Comparison of ENCODE assay signal across 9 mouse cellular contexts in genomic region chr8:85380824-85381209, GRCm38 (mm10). TPM values are rescaled to one million over a fixed set of nuclear protein-coding genes. Genes with fewer than 3 reads are reported as not detected.
DNase-seq lines count a peak whose midpoint lies in the region; ATAC-seq and TF ChIP-seq lines count a peak whose summit lies in the region.
"Had no signal": no experiment of that assay in that cellular context is flagged by ENCODE, and none has a peak within 500 bp of the region (broad histone marks: within the 10 kb centered on the region; RNA-seq: fewer than 3 reads in every experiment).

No protein-coding gene starts in this region.

- H3K4me2 ChIP-seq in stomach, embryonic 14.5 days (replicated peaks; ENCODE audit: low read depth, low read length) = no peak overlapping the region
- H3K4me2 ChIP-seq in stomach, postnatal 0 days (replicated peaks; ENCODE audit: low read depth) = no peak overlapping the region
- H3K4me2 ChIP-seq in heart, embryonic 12.5 days = peak overlapping the region; percentile 61

- no peak for TF ChIP-seq EP300 in stomach, postnatal 0 days (optimal IDR thresholded peaks at IDR 0.05)

- peak overlapping the region; percentile 21; the same call in 1 of the 2 replicates for H3K27ac ChIP-seq in stomach, embryonic 14.5 days (ENCODE audit: low read length)
- H3K27ac ChIP-seq in stomach, postnatal 0 days (replicated peaks) = no peak overlapping the region
- peak overlapping the region; percentile 97 for H3K27ac ChIP-seq in heart, embryonic 12.5 days (ENCODE audit: poor library complexity, severe bottlenecking)
- H3K27ac ChIP-seq in limb, embryonic 10.5 days = peak overlapping the region; percentile 8; the same call in 1 of the 2 replicates

- WGBS in stomach, embryonic 14.5 days = 33% methylated on average over 8 of the region's 8 CpGs
- 36% methylated on average over 8 of the region's 8 CpGs for WGBS in stomach, postnatal 0 days
- WGBS in heart, embryonic 12.5 days = 2% methylated on average over 8 of the region's 8 CpGs
- WGBS in limb, embryonic 10.5 days = 67% methylated on average over 8 of the region's 8 CpGs

- H3K4me1 ChIP-seq in stomach, embryonic 14.5 days (ENCODE audit: control insufficient read depth, insufficient read depth, low read length) = peaks cover 17% of the 10 kb centered on the region; the same call in 1 of the 2 replicates
- peaks cover 6% of the 10 kb centered on the region; the same call in 1 of the 2 replicates for H3K4me1 ChIP-seq in stomach, postnatal 0 days (replicated peaks; ENCODE audit: control insufficient read depth, insufficient read depth)
- H3K4me1 ChIP-seq in heart, embryonic 12.5 days (replicated peaks) = peaks cover 76% of the 10 kb centered on the region
- H3K4me1 ChIP-seq in limb, embryonic 10.5 days = peaks cover 23% of the 10 kb centered on the region

- no peak overlapping the region for H3K9ac ChIP-seq in stomach, embryonic 14.5 days (replicated peaks; ENCODE audit: low read depth, low read length)
- H3K9ac ChIP-seq in stomach, postnatal 0 days (ENCODE audit: low read length) = no peak overlapping the region
- H3K9ac ChIP-seq in heart, embryonic 12.5 days = peak overlapping the region; percentile 62

- no peak for DNase-seq in stomach, postnatal 0 days (ENCODE audit: low spot score)
- DNase-seq in limb, embryonic 10.5 days (ENCODE audit: low spot score) = no peak
- no peak for DNase-seq in cerebellum, postnatal 25 days
- no peak for DNase-seq in cerebellum, adult 18-20 months
- DNase-seq in thymus, adult 18-20 months = no peak

- no peaks in the 10 kb centered on the region for H3K9me3 ChIP-seq in stomach, embryonic 14.5 days (ENCODE audit: control insufficient read depth, low read depth, low read length)
- no peaks in the 10 kb centered on the region for H3K9me3 ChIP-seq in stomach, postnatal 0 days (ENCODE audit: control insufficient read depth, low read length)
- H3K9me3 ChIP-seq in heart, embryonic 12.5 days (replicated peaks) = no peaks in the 10 kb centered on the region
- H3K9me3 ChIP-seq in limb, embryonic 10.5 days (replicated peaks) = no peaks in the 10 kb centered on the region

- TF ChIP-seq CTCF in stomach, postnatal 0 days (IDR thresholded peaks at IDR 0.05; ENCODE audit: low read depth) = no peak

- H3K36me3 ChIP-seq in stomach, embryonic 14.5 days (ENCODE audit: control insufficient read depth, insufficient read depth, low read length) = no peaks in the 10 kb centered on the region
- no peaks in the 10 kb centered on the region for H3K36me3 ChIP-seq in stomach, postnatal 0 days (ENCODE audit: control insufficient read depth, insufficient read depth, low read length)
- H3K36me3 ChIP-seq in heart, embryonic 12.5 days = no peaks in the 10 kb centered on the region
- H3K36me3 ChIP-seq in limb, embryonic 10.5 days = no peaks in the 10 kb centered on the region

- no peaks in the 10 kb centered on the region for H3K27me3 ChIP-seq in stomach, embryonic 14.5 days (ENCODE audit: control insufficient read depth, insufficient read depth, low read length)
- no peaks in the 10 kb centered on the region for H3K27me3 ChIP-seq in stomach, postnatal 0 days (ENCODE audit: control insufficient read depth, insufficient read depth, low read length)
- no peaks in the 10 kb centered on the region for H3K27me3 ChIP-seq in heart, embryonic 12.5 days (replicated peaks)
- H3K27me3 ChIP-seq in limb, embryonic 10.5 days (ENCODE audit: low read depth, poor library complexity, severe bottlenecking) = no peaks in the 10 kb centered on the region
- H3K27me3 ChIP-seq: Patski had no signal

- ATAC-seq in stomach, embryonic 14.5 days (ENCODE audit: insufficient number of reproducible peaks, insufficient read depth, low FRiP score, low read depth) = peak; percentile 70; the same call in 1 of the 2 replicates
- no peak; the same call in 1 of the 2 replicates for ATAC-seq in stomach, postnatal 0 days (ENCODE audit: low FRiP score, low TSS enrichment)
- peak; percentile 91 for ATAC-seq in heart, embryonic 12.5 days (ENCODE audit: insufficient number of reproducible peaks, low FRiP score)
- ATAC-seq in megakaryocyte-erythroid progenitor cell, adult 5-6 weeks (replicated peaks; ENCODE audit: low FRiP score, low TSS enrichment, poor library complexity, severe bottlenecking) = peak; percentile 83
- ATAC-seq: Patski had no signal

- no peak overlapping the region for H3K4me3 ChIP-seq in stomach, embryonic 14.5 days (ENCODE audit: low read depth, low read length)
- no peak overlapping the region for H3K4me3 ChIP-seq in stomach, postnatal 0 days (ENCODE audit: low read depth, low read length)
- peak overlapping the region; percentile 40 for H3K4me3 ChIP-seq in heart, embryonic 12.5 days
- H3K4me3 ChIP-seq in limb, embryonic 10.5 days = no peak overlapping the region

RNA-seq across cellular contexts. Expression of gene Mylk3, which starts 5.3 kb away (rescaled TPM):
- 0.55 and 0.95 TPM in 2 replicates for polyA plus RNA-seq in stomach, embryonic 14.5 days (2014; fragmentation: Nextera tagmentation; extraction: Ambion mirVana)
- polyA plus RNA-seq in stomach, postnatal 0 days (2015; fragmentation: Nextera tagmentation; extraction: Ambion mirVana) = 0.10 and 0.13 TPM in 2 replicates
- polyA plus RNA-seq in heart, embryonic 12.5 days (2016; fragmentation: Nextera tagmentation; extraction: Ambion mirVana) = 211 and 224 TPM in 2 replicates
- polyA plus RNA-seq in limb, embryonic 10.5 days (2016; fragmentation: Nextera tagmentation; extraction: Ambion mirVana) = 0.93 TPM in 2 replicates
- 39.2 and 40.3 TPM in 2 replicates for total RNA-seq in megakaryocyte-erythroid progenitor cell, adult 5-6 weeks (2014; fragmentation: Nextera tagmentation)
- total RNA-seq in megakaryocyte-erythroid progenitor cell, adult 5-6 weeks (2017) = 24.3 and 31.6 TPM in 2 replicates
- polyA plus RNA-seq: Patski had no signal

RNA-seq across cellular contexts. Expression of gene 4921524J17Rik, which starts 51.8 kb away (rescaled TPM):
- 37.9 and 40.0 TPM in 2 replicates for polyA plus RNA-seq in stomach, embryonic 14.5 days (2014; fragmentation: Nextera tagmentation; extraction: Ambion mirVana)
- polyA plus RNA-seq in stomach, postnatal 0 days (2015; fragmentation: Nextera tagmentation; extraction: Ambion mirVana) = 24.9 and 29.0 TPM in 2 replicates
- polyA plus RNA-seq in heart, embryonic 12.5 days (2016; fragmentation: Nextera tagmentation; extraction: Ambion mirVana) = 69.5 and 73.4 TPM in 2 replicates
- polyA plus RNA-seq in limb, embryonic 10.5 days (2016; fragmentation: Nextera tagmentation; extraction: Ambion mirVana) = 41.4 and 44.1 TPM in 2 replicates
- total RNA-seq in megakaryocyte-erythroid progenitor cell, adult 5-6 weeks (2014; fragmentation: Nextera tagmentation) = 25.3 and 33.0 TPM in 2 replicates
- 61.6 and 114 TPM in 2 replicates for total RNA-seq in megakaryocyte-erythroid progenitor cell, adult 5-6 weeks (2017)

Comparison
In these comparisons a context has a peak if more than half of its experiments do, and no peak if none do; other contexts are left out.
1. RNA of gene Mylk3, which starts 5.3 kb away (polyA plus RNA-seq): 211 to 224 TPM in heart, embryonic 12.5 days; 0.93 TPM in limb, embryonic 10.5 days, 0.55 to 0.95 TPM in stomach, embryonic 14.5 days and 0.10 to 0.13 TPM in stomach, postnatal 0 days; every median in the first group is over 100 times any median in the second.